Mouse (Mus musculus) thymus, postnatal 0 days (tissue): ENCODE data around the gene Olfr1508. TPM values are rescaled to one million over a fixed set of nuclear protein-coding genes. Genes with fewer than 3 reads are reported as not detected.
"Not testable (repeated sequence)": the region's sequence is repeated elsewhere in the genome, so short reads cannot be mapped to it uniquely, and the experiment has no call there.

Source experiments
- DNase-seq: peaks from one replicate; pipeline ENCODE4 v3.0.0-alpha.2; 2015; ENCODE audit warnings: low spot score
- polyA plus RNA-seq: library from polyadenylated mRNA; unstranded; fragments of >200 nt; fragmentation: Nextera tagmentation; extraction: Ambion mirVana; gene quantifications from 2 replicates; pipeline ENCODE4 v1.2.1, GENCODE M21; 2015

Olfr1508 gene
- polyA plus RNA-seq = not detected in 2 replicates

GRCm38 (mm10) chr14:52467395-52467794 is at the start of gene Olfr1508:
Gene Olfr1508, minus strand, starts transcription at chr14:52467495.
- DNase-seq = no peak

- DNase-seq = peak; percentile 41
Measured at GRCm38 (mm10) chr14:52495516-52495915, 28.2 kb upstream of the Olfr1508 start, which contains the start of gene Olfr1507. Gene Olfr1507, minus strand, starts transcription at chr14:52495749.

GRCm38 (mm10) chr14:52465738-52466137 is 1.6 kb downstream of the Olfr1508 start:
- no peak for DNase-seq

GRCm38 (mm10) chr14:52461928-52462327 is 5.4 kb downstream of the Olfr1508 start:
- no peak for DNase-seq

- DNase-seq = peak; percentile 64
Measured at GRCm38 (mm10) chr14:52451138-52451537, 16.2 kb downstream of the Olfr1508 start.

GRCm38 (mm10) chr14:52442690-52443089 is 24.6 kb downstream of the Olfr1508 start, which contains the start of gene Olfr1509:
Gene Olfr1509, plus strand, starts transcription at chr14:52442990.
- no peak for DNase-seq

GRCm38 (mm10) chr14:52427686-52428085 is 39.6 kb downstream of the Olfr1508 start:
- peak; percentile 92 for DNase-seq

- no peak for DNase-seq
Measured at GRCm38 (mm10) chr14:52414273-52414672, 53.0 kb downstream of the Olfr1508 start, which contains the start of gene Olfr1510. Gene Olfr1510, minus strand, starts transcription at chr14:52414373.

- not testable (repeated sequence) for DNase-seq
Measured at GRCm38 (mm10) chr14:52410142-52410919, 57.0 kb downstream of the Olfr1508 start.

Other genes starting within 250 kb of the Olfr1508 start
- gene Chd8, start 209.7 kb downstream of the Olfr1508 start, polyA plus RNA-seq = 31.9 and 40.1 TPM in 2 replicates
- 45.0 and 46.0 TPM in 2 replicates for gene Tox4, start 188.3 kb downstream of the Olfr1508 start, polyA plus RNA-seq
- 10.9 and 13.2 TPM in 2 replicates for gene Rab2b, start 187.9 kb downstream of the Olfr1508 start, polyA plus RNA-seq
- gene Mettl3, start 162.4 kb downstream of the Olfr1508 start, polyA plus RNA-seq = 33.9 and 37.6 TPM in 2 replicates
- gene Sall2, start 138.7 kb downstream of the Olfr1508 start, polyA plus RNA-seq = 6.2 and 7.3 TPM in 2 replicates
- gene Olfr1513, start 111.1 kb downstream of the Olfr1508 start, polyA plus RNA-seq = not detected in 2 replicates
- gene Olfr1512, start 88.3 kb downstream of the Olfr1508 start, polyA plus RNA-seq = not detected in 2 replicates
- gene Olfr1511, start 70.1 kb downstream of the Olfr1508 start, polyA plus RNA-seq = not detected in 2 replicates
- gene Olfr1510, start 53.1 kb downstream of the Olfr1508 start, polyA plus RNA-seq = not detected in 2 replicates
- 0.13 TPM in 1 of 2 replicates, not detected in the other for gene Olfr1509, start 24.5 kb downstream of the Olfr1508 start, polyA plus RNA-seq
- gene Olfr1507, start 28.3 kb upstream of the Olfr1508 start, polyA plus RNA-seq = not detected in 2 replicates